Mouse (Mus musculus) CH12F3 (cell line): ENCODE measurements around the gene Gm10639.
"Not testable (repeated sequence)": the region's sequence is repeated elsewhere in the genome, so short reads cannot be mapped to it uniquely, and the experiment has no call there.

Source experiments
- in situ Hi-C: fragments of 300-500 bp; cut with MboI; formaldehyde crosslinking; loops from 2 replicates; pipeline ENCODE4 v1.14.3; 2020; ENCODE audit warnings: low sequenced_read_pairs

Gene Gm10639

GRCm38 (mm10) chr9:78289723-78290122, at the start of gene Gm10639:
TSS of gene Gm10639 (plus strand) at chr9:78289923.
- in situ Hi-C loops, result not testable (repeated sequence)

GRCm38 (mm10) chr9:78255683-78256470, 33.8 kb upstream of the Gm10639 start:
- in situ Hi-C loops, result not testable (repeated sequence)

- in situ Hi-C loops, result not testable (repeated sequence)
These were observed 32.8 kb upstream of the Gm10639 start, which contains the start of gene Gm3776 for GRCm38 (mm10) chr9:78256914-78257313. TSS of gene Gm3776 (plus strand) at chr9:78257129.

GRCm38 (mm10) chr9:78259688-78260087, 30.0 kb upstream of the Gm10639 start:
- in situ Hi-C loops, result not testable (repeated sequence)

GRCm38 (mm10) chr9:78270945-78271344, 18.8 kb upstream of the Gm10639 start:
- in situ Hi-C loops, result not testable (repeated sequence)

GRCm38 (mm10) chr9:78282002-78282711, 7.6 kb upstream of the Gm10639 start:
- in situ Hi-C loops, result not testable (repeated sequence)

GRCm38 (mm10) chr9:78289063-78289462, 660 bp upstream of the Gm10639 start:
- in situ Hi-C loops, result not testable (repeated sequence)

GRCm38 (mm10) chr9:78292462-78292861, 2.7 kb downstream of the Gm10639 start:
- in situ Hi-C loops, result not testable (repeated sequence)

GRCm38 (mm10) chr9:78293683-78294082, 4.0 kb downstream of the Gm10639 start:
- in situ Hi-C loops, result not testable (repeated sequence)

- in situ Hi-C loops, result not testable (repeated sequence)
These were observed 5.1 kb downstream of the Gm10639 start for GRCm38 (mm10) chr9:78294781-78295180.

GRCm38 (mm10) chr9:78296089-78296488, 6.4 kb downstream of the Gm10639 start:
- in situ Hi-C loops, result not testable (repeated sequence)

GRCm38 (mm10) chr9:78298232-78298631, 8.5 kb downstream of the Gm10639 start:
- in situ Hi-C loops, result no loop called here

GRCm38 (mm10) chr9:78299143-78299542, 9.4 kb downstream of the Gm10639 start:
- in situ Hi-C loops, result not testable (repeated sequence)

GRCm38 (mm10) chr9:78308122-78308521, 18.4 kb downstream of the Gm10639 start:
- in situ Hi-C loops, result not testable (repeated sequence)

- in situ Hi-C loops, result no loop called here
These were observed 25.0 kb downstream of the Gm10639 start, which contains the start of gene Omt2a for GRCm38 (mm10) chr9:78314696-78315095. TSS of gene Omt2a (minus strand) at chr9:78314796.

GRCm38 (mm10) chr9:78319499-78319898, 29.8 kb downstream of the Gm10639 start:
- in situ Hi-C loops, result no loop called here

- in situ Hi-C loops, result not testable (repeated sequence)
These were observed 37.6 kb downstream of the Gm10639 start, which contains the start of gene Omt2b for GRCm38 (mm10) chr9:78327289-78327688. TSS of gene Omt2b (plus strand) at chr9:78327589.

- in situ Hi-C loops, result not testable (repeated sequence)
These were observed 47.3 kb downstream of the Gm10639 start for GRCm38 (mm10) chr9:78337050-78337449.

- in situ Hi-C loops, result not testable (repeated sequence)
These were observed 50.6 kb downstream of the Gm10639 start for GRCm38 (mm10) chr9:78340324-78340723.

- in situ Hi-C loops, result not testable (repeated sequence)
These were observed 52.8 kb downstream of the Gm10639 start for GRCm38 (mm10) chr9:78342494-78342893.

GRCm38 (mm10) chr9:78343055-78343454, 53.3 kb downstream of the Gm10639 start:
- in situ Hi-C loops, result not testable (repeated sequence)

GRCm38 (mm10) chr9:78345235-78345634, 55.5 kb downstream of the Gm10639 start:
- in situ Hi-C loops, result not testable (repeated sequence)
